Mouse (Mus musculus) spleen, adult 2 months (tissue): ENCODE measurements around the gene Rnf223.

Experiments
- CTCF ChIP-seq: fragments of 200-500 bp; IDR thresholded peaks from 2 replicates; pipeline ENCODE4 v1.5.1; 2011; ENCODE audit warnings: mild to moderate bottlenecking, inconsistent platforms; ENCODE audit not compliant: insufficient read depth, insufficient read length, insufficient replicate concordance; ENCODE audit errors: extremely low read depth
- POLR2A ChIP-seq: fragments of 200-500 bp; IDR thresholded peaks from 2 replicates; pipeline ENCODE4 v1.6.1; 2011; ENCODE audit warnings: low read depth, low read length, inconsistent platforms

DNA sequence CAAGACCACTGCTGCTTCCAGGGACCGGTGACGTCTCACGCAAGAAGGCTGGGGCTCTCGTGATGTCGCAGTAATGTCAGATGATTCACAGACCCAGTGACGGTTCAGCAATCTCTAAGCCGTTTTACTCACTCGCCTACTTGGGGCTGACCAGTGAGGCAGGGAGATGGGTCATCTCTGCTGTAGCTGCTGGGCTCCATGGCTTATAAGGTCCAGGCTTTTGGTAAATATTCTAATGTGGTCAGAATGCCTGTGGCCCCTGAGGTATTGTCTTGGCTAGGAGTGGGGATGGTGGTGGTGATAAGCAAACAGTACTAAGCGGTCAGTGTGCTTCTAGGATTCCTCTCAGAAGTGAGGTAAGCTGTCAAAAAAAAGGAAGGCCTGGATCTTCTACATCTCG, 627 bp downstream of the Rnf223 start:
- TF ChIP-seq CTCF: no peak
- TF ChIP-seq POLR2A: no peak
